ENCODE assay signal across 8 mouse cellular contexts in genomic region chr9:87255696-87256030, GRCm38 (mm10). TPM values are rescaled to one million over a fixed set of nuclear protein-coding genes. Genes with fewer than 3 reads are reported as not detected.
A peak's percentile ranks its signal among the peaks of the same experiment; 100 is the strongest.
DNase-seq lines count a peak whose midpoint lies in the region; ATAC-seq and TF ChIP-seq lines count a peak whose summit lies in the region.

No protein-coding gene starts in this region.

- no peaks in the 10 kb centered on the region for H3K36me3 ChIP-seq in lung, embryonic 14.5 days (ENCODE audit: insufficient read depth)
- H3K36me3 ChIP-seq in limb, embryonic 13.5 days: no peaks in the 10 kb centered on the region

- TF ChIP-seq POLR2A in embryonic fibroblast, embryonic 13.5 days (IDR thresholded peaks at IDR 0.05; ENCODE audit: low read depth, low read length): no peak
- TF ChIP-seq POLR2A in olfactory bulb, adult 2 months (IDR thresholded peaks at IDR 0.05; ENCODE audit: insufficient read depth, low read depth, low read length): no peak

- no peaks in the 10 kb centered on the region for H3K27me3 ChIP-seq in lung, embryonic 14.5 days (ENCODE audit: insufficient read depth, low read length)
- no peaks in the 10 kb centered on the region for H3K27me3 ChIP-seq in limb, embryonic 13.5 days

- WGBS in lung, embryonic 14.5 days: 21% methylated on average over 6 of the region's 6 CpGs
- 18% methylated on average over 6 of the region's 6 CpGs for WGBS in limb, embryonic 13.5 days
- 14% methylated on average over 6 of the region's 6 CpGs for WGBS in olfactory bulb, adult 2 months

- H3K4me2 ChIP-seq in lung, embryonic 14.5 days: peak overlapping the region; percentile 77
- peak overlapping the region; percentile 79 for H3K4me2 ChIP-seq in limb, embryonic 13.5 days (replicated peaks)

- peak; percentile 78 for ATAC-seq in lung, embryonic 14.5 days (ENCODE audit: insufficient read depth)
- peak; percentile 79 for ATAC-seq in limb, embryonic 13.5 days (ENCODE audit: low FRiP score, low read depth)

- peak overlapping the region; percentile 65; the same call in 1 of the 2 replicates for H3K9ac ChIP-seq in lung, embryonic 14.5 days
- H3K9ac ChIP-seq in limb, embryonic 13.5 days: peak overlapping the region; percentile 72; the same call in 1 of the 2 replicates

- peak; percentile 65 for TF ChIP-seq CTCF in lung, embryonic 14.5 days (IDR thresholded peaks at IDR 0.05; ENCODE audit: low read depth)
- no peak for TF ChIP-seq CTCF in embryonic fibroblast, embryonic 13.5 days (IDR thresholded peaks at IDR 0.05; ENCODE audit: borderline replicate concordance, insufficient read depth, low read length)
- TF ChIP-seq CTCF in olfactory bulb, adult 2 months (IDR thresholded peaks at IDR 0.05; ENCODE audit: insufficient read depth, low read depth, low read length): no peak

- no peaks in the 10 kb centered on the region for H3K4me1 ChIP-seq in lung, embryonic 14.5 days (ENCODE audit: insufficient read depth)
- no peaks in the 10 kb centered on the region for H3K4me1 ChIP-seq in embryonic fibroblast, embryonic 13.5 days (ENCODE audit: control insufficient read depth, insufficient read depth, low read length)
- H3K4me1 ChIP-seq in limb, embryonic 13.5 days: peaks cover 5% of the 10 kb centered on the region; the same call in 1 of the 2 replicates
- H3K4me1 ChIP-seq in olfactory bulb, adult 2 months (ENCODE audit: control insufficient read depth, insufficient read depth, low read length): 0 out of 2 replicates have a peak, but pooled peaks cover 2% of the 10 kb centered on the region

- no peak overlapping the region for H3K27ac ChIP-seq in lung, embryonic 14.5 days (ENCODE audit: low read depth)
- H3K27ac ChIP-seq in embryonic fibroblast, embryonic 13.5 days (ENCODE audit: insufficient read depth, low read length): no peak overlapping the region
- H3K27ac ChIP-seq in limb, embryonic 13.5 days: no peak overlapping the region
- peak overlapping the region; percentile 93; the same call in 1 of the 2 replicates for H3K27ac ChIP-seq in olfactory bulb, adult 2 months (ENCODE audit: insufficient read depth, low read depth, low read length)

- no peak for DNase-seq in lung, embryonic 14.5 days
- no peak for DNase-seq in lung, postnatal 4 days
- no peak for DNase-seq in cerebellum, adult 9-10 months
- no peak for DNase-seq in frontal cortex, postnatal 36 days (ENCODE audit: low spot score in 2 of 2)
- DNase-seq in urinary bladder, postnatal 25 days (ENCODE audit: low spot score): no peak

- H3K4me3 ChIP-seq in lung, embryonic 14.5 days (ENCODE audit: low read depth, low read length): peak overlapping the region; percentile 72
- H3K4me3 ChIP-seq in embryonic fibroblast, embryonic 13.5 days (ENCODE audit: insufficient read depth, low read length): peak overlapping the region; percentile 89
- peak overlapping the region; percentile 73 for H3K4me3 ChIP-seq in limb, embryonic 13.5 days
- peak overlapping the region; percentile 98 for H3K4me3 ChIP-seq in olfactory bulb, adult 2 months (ENCODE audit: insufficient read depth, low read depth, low read length)

- H3K9me3 ChIP-seq in lung, embryonic 14.5 days (ENCODE audit: low read depth, low read length): no peaks in the 10 kb centered on the region
- H3K9me3 ChIP-seq in limb, embryonic 13.5 days: no peaks in the 10 kb centered on the region

RNA-seq across cellular contexts. Expression of gene Cep162, which starts 0.3 kb away (rescaled TPM):
- polyA plus RNA-seq in lung, embryonic 14.5 days (2014; fragmentation: Nextera tagmentation; extraction: Ambion mirVana): 8.1 and 8.3 TPM in 2 replicates
- polyA plus RNA-seq in embryonic fibroblast, embryonic 13.5 days (2011; ENCODE audit: insufficient read length, low read depth, missing spikeins): 9.6 and 13.9 TPM in 2 replicates
- polyA plus RNA-seq in limb, embryonic 13.5 days (2015; fragmentation: Nextera tagmentation; extraction: Ambion mirVana): 7.0 and 7.3 TPM in 2 replicates
- not detected in 2 replicates for polyA plus RNA-seq in olfactory bulb, adult 2 months (2012; ENCODE audit: insufficient read depth, insufficient read length, low replicate concordance, missing spikeins)
